Mouse (Mus musculus) layer of hippocampus, postnatal 10 days (tissue): ENCODE results near the gene Il1rap. TPM values are rescaled to one million over a fixed set of nuclear protein-coding genes. Genes with fewer than 3 reads are reported as not detected.

ENCODE experiments used
- DNase-seq, 2 experiments: peaks; one replicate each; pipeline ENCODE4 v3.0.0; 2021; ENCODE audit warnings: low spot score in 2 of 2
- long read RNA-seq: library from polyadenylated mRNA; stranded (forward); transcript quantifications from one replicate; pipeline ENCODE4 v2.0.0, GENCODE M21; 2023
- total RNA-seq, 2 experiments: library from RNA; stranded (reverse); gene quantifications; 2 replicates each; pipeline ENCODE4 v1.2.3; 2021

Gene Il1rap
- 10 to 100 TPM; 29.7 to 30.3 TPM for total RNA-seq
- long read RNA-seq, full-length matches to known transcripts: 9 of 13 reads
- long read RNA-seq, partial matches to known transcripts: 0 of 13 reads
- long read RNA-seq, other reads (novel, unspliced or antisense): 4 of 13 reads

DNA sequence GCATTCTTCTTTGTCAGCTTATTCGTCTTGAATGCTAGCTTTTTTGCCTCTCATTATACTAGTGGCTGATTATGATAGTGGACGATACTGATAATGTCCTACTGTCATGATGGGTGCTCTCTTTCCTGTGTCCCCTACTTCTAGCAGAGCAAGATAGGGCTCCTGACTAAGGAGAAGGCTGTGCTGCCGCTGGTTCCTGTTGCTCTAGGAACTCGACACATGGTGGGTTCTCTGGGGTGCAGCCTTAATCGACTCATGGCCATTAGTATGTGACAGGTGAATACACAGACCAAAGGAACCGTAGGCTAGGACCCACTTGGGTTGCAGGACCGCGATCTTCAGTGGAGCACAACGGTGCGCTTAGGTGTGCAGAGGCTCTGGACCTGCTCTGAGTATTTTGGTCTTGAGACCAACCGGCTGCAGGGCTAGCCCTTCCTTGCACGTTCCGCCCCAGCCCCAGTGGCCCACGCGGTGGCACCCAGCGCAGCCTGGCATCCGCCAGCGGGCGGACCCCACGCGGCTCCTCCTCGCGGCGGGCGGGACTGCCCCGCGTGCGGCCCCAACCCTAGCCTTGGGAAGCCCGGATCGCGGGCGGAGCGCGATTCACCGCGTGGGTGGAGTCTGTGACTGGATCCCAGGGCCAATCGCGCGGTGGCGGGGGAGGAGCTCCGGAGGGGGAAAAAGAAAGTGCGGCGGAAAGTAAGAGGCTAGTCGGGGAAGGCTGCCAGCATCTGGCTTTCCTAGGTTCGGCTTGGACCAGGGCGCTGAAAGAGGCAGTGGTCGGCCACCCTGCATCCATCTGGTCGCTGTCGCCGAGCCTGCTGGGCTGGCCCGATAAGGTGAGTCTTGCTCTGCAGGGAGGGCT is at the start of gene Il1rap:
Gene Il1rap (plus strand): TSS at position 657 of the 865 bp plus-strand sequence.
- peak; percentile 90 to 93 for DNase-seq

DNA sequence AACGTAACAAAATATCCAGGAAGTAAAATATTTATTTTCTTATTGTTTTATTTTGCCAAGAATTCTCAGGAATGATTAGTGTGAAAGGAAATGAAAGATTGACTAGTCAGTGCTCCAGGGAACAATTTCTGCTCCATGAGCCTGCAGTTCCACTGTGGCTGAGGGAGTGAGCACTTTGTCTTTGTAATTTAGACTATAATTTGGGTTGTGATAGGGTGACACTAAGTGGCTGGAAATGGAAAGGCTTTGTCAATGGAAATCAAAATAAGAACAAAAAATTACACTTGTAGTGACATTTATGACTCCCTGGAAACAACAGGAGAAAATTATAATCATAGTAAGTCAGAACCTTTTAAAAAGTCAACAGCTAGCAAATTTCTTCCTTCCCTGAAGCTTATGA is 49.2 kb upstream of the Il1rap start:
- no peak for DNase-seq

DNA sequence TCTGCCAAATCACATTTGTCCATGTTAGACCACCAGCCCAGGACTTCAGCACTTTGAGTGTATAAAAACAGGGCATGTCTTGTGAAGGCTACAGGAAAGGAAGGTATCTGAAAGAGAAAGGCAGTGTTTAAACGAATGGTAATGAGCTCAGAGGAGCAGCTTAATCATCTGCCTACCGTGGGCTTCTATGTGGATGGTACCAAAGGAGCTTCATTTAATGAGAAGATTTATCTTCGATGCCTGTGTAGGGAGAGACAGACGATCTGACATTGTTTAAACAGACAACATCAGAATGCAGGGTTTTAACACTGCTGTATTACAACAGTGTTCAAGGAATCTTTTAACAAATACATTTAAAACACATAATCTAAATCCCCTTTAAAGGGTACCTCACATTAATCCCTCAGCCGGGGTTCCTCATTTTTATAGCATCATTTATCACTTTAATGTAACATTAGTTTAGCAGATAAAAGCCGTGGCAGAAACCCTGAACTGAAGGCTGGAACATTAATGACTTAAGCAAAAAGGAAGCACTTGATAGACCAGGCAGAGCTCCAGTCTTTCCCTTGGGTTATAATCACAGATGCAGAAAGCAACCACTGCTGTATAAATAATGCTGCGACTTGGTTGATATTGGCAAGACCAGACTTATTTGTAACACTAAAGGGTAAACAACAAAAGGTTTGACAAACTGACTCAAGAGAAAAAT is 35.2 kb upstream of the Il1rap start:
- DNase-seq: no peak

DNA sequence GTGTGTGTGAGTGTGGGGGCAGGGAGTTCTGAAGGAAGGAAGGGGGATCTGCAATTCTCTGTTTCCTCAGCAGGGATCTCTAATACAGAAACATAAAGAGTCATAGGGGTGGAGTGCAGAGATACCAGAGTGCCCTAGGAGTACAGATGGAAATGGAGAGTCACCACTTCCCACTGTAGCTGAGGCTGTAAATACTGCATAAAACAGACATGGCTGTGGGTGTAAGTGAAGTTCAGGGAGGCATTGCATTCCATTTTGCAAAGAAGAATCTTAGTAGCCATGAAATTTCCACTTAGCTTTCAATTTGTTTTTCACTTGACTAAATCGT is 34.7 kb upstream of the Il1rap start:
- no peak for DNase-seq

DNA sequence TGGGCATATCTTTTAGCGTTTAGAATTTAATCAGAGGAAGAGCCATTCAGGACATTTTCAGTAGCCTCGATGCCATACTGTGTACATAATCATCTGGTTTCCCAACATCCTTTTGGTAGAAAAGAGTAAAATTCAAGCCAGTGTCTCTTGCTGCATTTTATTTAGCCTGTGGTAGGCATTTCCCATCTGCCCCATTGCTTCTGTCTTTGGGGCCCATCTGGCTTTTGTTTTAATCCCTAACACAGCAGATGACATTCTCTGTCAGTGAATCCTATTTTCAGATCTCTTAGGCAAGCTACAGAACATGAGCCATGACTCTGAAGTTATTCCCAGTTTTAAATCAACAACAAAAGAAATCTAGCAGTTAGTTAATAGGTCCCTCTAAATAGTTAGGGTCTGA is 32.3 kb upstream of the Il1rap start:
- peak in 1 of 2 experiments; percentile 19 for DNase-seq

DNA sequence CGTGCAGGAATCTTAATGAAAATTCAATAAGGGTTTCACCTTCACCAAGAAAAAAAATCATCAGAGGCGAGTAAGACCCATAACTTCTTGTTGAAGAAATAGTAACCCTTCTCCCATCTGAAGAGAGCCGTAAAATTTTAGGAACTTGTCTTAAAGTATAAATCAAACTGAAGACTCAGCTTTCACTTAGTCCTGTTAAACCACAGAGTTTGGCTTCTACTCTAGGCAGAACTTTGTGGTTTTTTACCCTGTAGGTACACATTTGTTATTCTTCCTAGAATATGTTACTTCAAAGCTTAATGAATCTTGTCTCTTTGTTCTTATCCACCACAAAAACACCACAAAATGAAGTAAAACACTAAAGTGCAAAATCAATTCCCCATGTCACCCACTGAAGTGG is 29.3 kb upstream of the Il1rap start:
- DNase-seq: no peak

DNA sequence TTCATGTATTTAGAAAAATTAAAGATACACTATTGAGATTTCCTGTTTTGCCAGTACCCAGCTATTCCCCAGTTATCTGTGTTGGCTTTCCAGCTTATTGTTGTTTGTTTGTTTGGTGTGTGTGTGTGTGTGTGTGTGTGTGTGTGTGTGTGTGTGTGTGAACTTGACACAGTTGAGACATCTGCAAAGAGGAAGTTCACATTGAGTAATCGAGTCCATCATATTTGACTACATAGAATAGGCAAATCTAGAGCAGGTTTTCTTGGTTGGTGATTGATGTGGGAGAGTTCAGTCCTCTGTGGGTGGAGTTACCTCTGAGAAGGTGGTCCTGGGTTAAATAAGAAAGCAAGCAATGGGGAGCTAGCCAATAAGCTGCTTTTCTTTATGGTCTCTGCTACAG is 22.7 kb upstream of the Il1rap start:
- no peak for DNase-seq

DNA sequence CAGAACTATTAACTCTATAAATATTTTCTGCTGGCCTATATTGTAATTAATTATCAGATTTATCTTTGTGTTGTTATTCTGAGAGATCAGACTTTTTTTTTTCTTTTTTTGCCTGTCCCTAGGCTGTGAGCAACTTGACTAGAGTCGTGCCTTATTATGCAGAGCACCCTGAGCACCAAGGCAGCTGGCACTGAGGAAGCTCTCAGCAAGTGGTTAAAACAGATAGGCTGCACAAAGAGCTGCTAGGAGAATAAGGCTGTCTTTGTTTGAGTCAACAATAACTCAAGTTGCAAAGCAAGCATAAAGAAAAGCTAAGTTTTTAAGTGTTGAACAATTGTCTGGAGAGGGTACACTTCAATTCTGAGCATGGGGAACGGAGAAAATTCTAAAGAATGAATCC is 19.8 kb upstream of the Il1rap start:
- no peak for DNase-seq

DNA sequence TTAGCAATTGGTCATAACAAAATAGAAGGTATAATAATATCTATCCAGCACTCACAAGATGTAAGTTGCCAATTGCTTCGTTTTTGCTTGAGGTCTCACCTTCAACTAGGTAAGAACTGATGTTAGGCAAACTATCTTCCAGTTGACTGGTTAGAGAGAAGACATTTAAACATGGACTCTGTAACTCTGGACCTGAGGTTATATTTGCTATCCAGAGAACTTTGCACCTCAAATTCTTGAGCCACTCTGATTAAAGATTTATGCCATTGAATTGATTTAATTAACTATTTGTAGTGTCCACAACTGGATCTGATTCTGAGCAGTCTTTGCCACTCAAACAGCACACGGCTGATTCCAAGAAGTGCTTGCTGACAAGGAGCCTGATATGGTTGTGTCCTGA is 18.7 kb upstream of the Il1rap start:
- DNase-seq: no peak

DNA sequence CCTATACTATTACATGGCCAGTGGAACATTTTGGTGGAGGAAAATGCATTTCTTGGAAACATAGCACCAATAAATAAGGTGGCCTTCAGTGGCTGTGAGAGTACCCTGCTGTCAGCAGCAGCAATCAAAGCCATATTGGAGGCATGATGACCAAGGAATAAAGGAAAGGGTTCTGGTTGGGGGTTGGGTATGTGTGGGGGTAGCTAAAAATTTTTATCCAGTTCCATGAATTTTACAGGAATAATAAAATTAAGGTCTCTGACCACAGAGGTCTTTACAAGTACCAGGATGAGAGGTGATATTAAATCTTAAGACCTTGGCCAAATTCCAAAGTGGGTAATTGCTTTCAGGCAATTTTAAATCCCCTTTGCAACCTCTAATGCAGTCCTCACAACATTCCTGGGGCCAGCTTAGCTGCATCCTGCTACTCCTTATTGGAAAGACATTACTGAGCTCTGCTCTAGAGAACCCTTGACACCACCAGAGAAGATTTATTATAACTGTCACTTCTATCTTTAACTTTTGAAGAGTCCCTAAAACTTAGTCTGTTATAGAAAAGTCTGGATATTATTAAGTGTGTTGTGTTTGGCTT is 12.0 kb upstream of the Il1rap start:
- DNase-seq: no peak

DNA sequence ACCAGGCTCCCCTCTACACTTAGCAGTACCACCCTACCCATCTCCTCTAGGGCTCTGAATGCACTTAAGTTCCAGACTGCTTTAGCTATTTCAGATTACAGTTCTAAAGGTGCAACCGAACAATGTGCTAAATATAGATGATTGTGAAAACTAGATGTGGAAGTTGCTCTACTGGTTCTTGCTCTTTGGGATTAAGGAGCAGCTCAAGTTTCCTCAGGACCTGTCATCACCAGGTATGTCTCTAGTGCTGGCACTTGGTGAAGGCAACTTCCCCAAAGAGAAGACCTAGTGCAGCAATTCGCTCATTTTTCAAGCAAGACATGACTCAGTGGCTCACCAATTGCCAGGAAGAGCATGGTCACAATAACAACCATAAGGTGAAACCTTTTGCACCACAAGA is 9.7 kb upstream of the Il1rap start:
- no peak for DNase-seq

DNA sequence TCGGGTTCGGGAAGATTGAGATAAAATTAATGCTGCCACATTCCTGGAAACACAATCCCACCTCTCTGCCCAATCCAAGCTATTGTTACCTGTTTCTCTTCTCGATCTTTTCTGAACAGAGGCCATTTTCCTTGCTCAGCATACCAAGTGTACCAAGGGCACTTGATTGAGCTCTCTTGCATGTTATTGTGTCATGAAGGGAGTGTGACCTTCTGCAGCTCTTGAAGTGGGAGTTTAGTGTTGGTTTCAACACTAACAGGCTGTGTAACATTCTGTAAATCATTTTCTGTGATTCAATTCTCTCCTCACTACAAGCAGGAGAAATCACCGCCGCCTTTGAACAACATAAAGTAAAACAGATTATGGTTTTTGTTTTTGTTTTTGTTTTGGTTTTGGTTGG is 7.3 kb upstream of the Il1rap start:
- no peak for DNase-seq

DNA sequence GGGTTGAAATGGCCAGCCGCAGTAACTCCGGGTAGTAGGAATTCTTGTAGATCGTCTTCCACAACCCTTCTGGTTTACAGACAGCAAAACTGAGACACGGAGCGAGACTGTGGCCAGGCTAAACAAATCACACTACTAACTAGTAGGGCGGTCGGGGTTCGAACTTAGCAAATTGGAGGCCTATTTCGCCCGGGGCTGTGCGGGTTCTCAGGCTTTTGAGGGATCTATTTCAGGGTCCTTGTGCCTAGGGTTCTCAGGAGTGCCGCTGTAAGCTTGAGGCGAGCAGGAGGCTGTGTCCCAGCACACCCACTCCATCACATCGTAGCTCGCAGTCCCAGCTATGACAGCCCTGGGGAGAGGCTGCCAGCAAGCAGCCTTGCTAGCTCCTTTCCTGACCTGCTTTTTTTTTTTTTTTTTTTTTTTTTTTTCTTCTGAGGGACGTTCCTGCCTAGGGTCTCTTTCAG is 441 bp downstream of the Il1rap start:
- DNase-seq: no peak

DNA sequence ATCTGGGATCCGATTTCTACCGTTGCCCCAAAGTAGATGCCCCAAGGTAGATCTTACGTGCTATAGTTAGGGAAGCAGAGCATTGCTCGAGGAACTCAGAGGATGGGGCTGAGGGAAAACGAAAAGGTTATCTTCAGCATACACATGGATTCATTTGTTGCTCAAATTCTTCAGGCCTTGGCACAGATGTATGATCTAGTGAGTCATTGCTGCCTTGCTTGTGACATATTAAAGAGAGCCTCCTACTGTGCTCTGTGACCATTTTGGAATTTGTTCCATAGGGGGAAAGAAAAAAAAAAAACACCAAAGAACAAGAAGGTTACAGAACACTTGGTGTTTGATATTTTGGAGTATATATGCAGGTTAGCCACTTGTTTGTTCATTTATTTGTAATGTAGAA is 4.3 kb downstream of the Il1rap start:
- DNase-seq: no peak

DNA sequence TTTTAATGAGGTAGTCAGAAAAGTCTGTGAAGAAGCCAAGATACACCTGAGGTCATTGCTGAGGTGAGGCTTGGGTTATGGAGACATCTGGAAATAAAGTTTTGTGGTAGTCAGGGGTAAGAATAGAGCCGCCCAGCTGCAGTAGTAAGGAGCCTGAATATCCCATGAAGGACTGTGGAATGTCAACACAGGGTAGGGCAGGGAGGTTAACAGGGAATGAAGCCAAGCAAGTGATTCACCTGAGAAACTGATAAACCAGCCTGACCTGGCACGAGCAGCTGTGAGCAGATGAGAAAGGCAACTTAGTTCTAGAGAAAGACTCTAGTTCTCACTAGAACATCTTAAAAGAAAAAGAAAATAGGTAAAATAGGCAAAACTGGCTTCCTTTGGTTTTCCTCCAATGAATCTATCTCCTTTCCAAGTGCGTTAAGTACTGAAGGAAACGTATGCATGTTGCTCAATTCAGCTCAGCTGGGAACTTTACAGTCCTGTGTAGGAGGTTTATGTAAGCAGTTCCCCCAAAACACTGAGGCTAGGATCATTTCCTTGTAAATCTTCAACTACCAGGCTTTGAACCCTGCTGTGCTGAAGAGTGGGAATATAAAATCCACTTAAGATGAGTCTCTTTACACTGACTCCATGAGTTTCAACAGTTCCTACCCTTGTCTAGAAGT is 9.5 kb downstream of the Il1rap start:
- DNase-seq: no peak

DNA sequence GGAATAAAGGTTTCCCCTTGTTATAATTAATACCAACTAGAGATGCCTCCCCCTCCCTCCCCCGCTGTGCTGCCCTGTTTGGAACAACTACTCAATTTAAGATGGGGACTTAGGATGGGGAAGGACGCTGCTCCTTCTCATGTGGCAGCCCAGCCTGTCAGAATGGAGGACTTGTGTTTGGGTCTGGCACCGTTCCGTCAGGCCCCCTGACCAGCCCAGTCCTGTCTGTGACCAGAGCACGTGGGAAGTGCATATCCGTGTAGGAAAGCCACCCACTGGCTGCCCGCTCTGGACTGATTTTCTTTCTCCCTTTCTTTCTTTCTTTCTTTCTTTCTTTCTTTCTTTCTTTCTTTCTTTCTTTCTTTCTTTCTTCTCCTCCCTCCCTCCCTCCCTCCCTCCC is 14.9 kb downstream of the Il1rap start:
- peak; percentile 8 to 31 for DNase-seq

DNA sequence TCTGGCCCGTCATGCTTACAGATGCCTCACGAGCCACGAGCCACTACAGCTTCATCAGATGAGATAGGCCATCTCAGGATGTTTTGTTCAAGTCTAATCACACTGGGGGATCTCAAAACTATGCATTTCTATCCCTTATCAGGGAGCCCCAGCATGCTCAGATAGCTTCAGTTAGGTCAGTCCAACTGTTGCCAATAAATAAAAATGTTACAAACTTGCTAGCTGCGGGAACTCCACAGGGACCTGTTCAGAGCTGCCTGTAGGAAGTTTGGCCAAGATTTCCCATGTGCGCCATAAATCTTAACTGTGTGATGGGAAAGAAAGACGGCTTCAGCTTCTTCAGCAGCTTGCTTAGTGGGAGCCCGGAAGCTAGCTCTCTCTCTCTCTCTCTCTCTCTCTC is 15.8 kb downstream of the Il1rap start:
- no peak for DNase-seq

DNA sequence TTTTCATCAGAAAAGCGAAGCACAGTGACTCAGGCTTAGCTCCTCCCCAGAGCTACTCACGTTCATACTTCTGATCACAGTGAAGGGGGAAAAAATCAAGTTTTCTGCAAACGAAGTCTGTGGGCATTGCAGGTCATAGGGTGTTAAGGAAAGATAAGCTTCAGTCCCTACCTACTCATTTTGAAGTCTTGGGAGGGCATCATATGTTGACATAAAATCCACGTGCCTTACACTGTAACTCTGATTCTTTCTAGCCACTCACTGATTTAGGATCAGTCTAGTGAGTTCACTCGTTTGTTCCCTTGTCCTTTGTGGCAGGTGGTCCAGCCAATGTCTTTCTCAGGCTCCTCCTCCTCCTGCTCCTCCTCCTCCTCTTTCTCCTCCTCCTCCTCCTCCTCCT is 17.1 kb downstream of the Il1rap start:
- DNase-seq: no peak

DNA sequence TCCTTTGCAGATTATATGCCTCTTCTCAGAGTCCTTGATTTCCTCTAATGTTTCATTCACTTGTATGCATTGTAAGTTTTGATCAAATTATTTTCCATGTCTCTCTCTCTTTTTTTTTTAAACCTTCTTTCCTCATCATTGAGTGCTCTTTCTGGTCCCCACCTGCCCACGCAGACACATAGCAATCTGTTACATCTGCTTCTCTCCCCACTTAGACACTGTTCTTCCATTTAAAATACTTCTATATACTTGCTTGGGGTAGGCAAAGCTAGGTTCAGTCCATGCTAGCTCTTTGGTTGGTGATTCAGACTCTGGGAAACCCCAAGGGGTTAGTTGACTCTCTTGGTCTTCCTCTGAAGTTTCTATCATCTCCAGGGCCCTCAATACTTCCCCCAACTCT is 20.0 kb downstream of the Il1rap start:
- DNase-seq: no peak

DNA sequence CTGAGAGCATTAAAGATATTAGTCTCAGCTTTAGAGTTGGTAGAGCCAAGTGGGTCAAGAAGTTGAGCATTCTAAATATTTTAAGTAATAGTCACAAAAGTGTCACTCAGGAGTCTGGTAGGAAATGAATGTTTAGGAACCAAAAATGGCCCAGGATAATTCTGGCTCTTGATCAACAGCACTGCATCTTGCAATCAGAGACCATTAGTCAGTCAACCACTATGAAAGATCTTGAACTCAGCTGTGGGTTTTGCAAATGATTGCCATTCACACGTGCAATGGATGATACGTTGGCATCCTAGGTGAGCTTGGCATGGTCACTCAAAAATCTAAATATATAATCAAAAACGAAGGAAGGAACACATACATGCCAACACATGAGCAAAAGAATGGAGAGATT is 23.1 kb downstream of the Il1rap start:
- no peak for DNase-seq

DNA sequence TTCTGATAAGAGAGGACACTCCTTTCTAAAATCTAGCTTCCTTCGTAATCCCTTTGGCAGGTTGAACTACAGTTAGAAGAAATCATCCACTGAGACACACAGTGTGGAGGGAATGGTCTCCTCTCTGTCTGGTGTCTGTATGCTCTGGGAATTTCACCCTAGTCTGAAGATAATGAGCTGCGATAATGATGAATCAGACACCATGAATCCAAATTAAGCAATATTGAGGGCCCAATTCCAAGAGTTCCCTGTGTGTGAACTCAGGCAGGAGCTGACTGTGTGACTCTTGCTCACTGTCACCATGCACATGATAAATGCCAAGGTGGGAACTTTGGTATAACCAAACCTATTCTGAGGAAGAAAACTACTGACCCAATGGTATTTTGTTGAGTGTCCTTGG is 26.5 kb downstream of the Il1rap start:
- DNase-seq: no peak

DNA sequence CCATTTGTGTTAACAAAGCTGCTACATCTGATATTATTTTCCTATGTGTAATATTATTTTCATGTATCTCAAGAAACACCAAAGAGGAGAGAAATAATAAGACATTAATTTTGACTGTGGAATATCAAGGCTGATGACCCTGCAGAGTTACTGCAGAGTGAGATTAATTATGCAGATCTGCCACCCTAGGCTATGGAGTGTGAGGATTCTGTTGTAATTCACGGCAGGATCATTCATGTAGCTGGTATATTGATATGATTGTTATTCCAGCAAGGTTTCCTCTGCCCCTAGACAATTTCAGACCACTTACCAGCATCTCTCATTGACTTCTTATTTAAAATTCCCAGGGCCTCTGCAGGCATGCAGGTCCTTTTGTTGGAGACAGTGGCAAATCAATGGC is 29.0 kb downstream of the Il1rap start:
- no peak for DNase-seq
